Mouse (Mus musculus): ENCODE results near the gene Tmem126a. TPM values are rescaled to one million over a fixed set of nuclear protein-coding genes. Genes with fewer than 3 reads are reported as not detected.

Tmem126a gene
- polyA plus RNA-seq, 1 experiment, result 43.8 TPM

DNA sequence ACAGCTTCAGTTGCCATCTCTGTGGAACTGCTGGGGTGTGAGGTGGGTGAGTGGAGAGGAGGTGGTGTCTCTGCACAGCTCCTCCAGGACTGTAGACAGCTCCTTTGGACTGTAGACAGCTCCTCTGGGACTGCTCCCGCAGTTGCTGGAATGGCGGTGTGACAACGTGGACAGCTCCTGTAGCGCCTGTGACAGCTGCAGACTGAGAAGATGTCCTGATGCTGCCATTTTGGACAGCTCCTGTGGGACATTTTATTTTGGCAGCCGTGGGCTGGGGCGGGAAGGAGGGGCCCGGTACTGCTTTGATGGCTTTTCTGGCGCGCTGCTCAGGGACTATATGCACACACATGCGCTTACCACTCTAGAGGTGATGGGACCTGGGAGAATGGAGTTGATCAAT, 3.3 kb upstream of the Tmem126a start:
- Histone ChIP-seq H3K27me3 (ENCODE audit: control insufficient read depth, insufficient read depth, low read length) (no peaks in the 10 kb centered on the region), H3K4me1 (ENCODE audit: control insufficient read depth, insufficient read depth, low read length) (no peaks in the 10 kb centered on the region), H3K27ac (ENCODE audit: insufficient read depth, low read length) (no peak overlapping the region), H3K4me3 (replicated peaks; ENCODE audit: insufficient read depth, low read depth, low read length) (no peak overlapping the region)
- TF ChIP-seq CTCF (IDR thresholded peaks at IDR 0.05; ENCODE audit: borderline replicate concordance, insufficient read depth, low read depth, low read length) (no peak), POLR2A (IDR thresholded peaks at IDR 0.05; ENCODE audit: borderline replicate concordance, insufficient read depth, low read length) (no peak)
- DNase-seq, result no peak
- 29% methylated on average over 10 of the region's 10 CpGs for WGBS

DNA sequence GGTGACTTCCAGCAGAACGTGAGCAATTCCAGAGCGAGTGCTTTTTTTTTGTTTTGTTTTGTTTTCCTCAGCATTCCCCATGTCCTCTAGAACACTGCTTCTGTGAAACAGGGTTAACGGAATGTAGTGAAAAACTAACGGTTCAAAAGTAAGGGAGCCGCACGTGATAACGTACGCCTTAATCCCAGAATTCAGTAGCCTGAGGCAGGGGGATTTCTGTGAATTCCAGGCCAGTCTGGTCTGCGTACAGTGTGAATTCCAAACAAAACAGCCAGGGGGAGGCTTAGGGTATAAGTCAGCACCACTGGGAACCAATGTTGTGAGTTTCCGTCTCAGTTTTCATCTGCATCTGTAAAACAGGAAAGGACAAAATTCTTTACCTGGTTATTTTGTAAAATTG, 488 bp upstream of the Tmem126a start:
- Histone ChIP-seq H3K4me3 (replicated peaks; ENCODE audit: insufficient read depth, low read depth, low read length) (peak overlapping the region; percentile 75), H3K4me1 (ENCODE audit: control insufficient read depth, insufficient read depth, low read length) (no peaks in the 10 kb centered on the region), H3K27me3 (ENCODE audit: control insufficient read depth, insufficient read depth, low read length) (no peaks in the 10 kb centered on the region), H3K27ac (ENCODE audit: insufficient read depth, low read length) (peak overlapping the region; percentile 80)
- no peak for TF ChIP-seq CTCF (IDR thresholded peaks at IDR 0.05; ENCODE audit: borderline replicate concordance, insufficient read depth, low read depth, low read length)
- no peak for TF ChIP-seq POLR2A (IDR thresholded peaks at IDR 0.05; ENCODE audit: borderline replicate concordance, insufficient read depth, low read length)
- DNase-seq, result peak in 1 of 2 experiments; percentile 37
- WGBS, result 4% methylated on average over 10 of the region's 10 CpGs

DNA sequence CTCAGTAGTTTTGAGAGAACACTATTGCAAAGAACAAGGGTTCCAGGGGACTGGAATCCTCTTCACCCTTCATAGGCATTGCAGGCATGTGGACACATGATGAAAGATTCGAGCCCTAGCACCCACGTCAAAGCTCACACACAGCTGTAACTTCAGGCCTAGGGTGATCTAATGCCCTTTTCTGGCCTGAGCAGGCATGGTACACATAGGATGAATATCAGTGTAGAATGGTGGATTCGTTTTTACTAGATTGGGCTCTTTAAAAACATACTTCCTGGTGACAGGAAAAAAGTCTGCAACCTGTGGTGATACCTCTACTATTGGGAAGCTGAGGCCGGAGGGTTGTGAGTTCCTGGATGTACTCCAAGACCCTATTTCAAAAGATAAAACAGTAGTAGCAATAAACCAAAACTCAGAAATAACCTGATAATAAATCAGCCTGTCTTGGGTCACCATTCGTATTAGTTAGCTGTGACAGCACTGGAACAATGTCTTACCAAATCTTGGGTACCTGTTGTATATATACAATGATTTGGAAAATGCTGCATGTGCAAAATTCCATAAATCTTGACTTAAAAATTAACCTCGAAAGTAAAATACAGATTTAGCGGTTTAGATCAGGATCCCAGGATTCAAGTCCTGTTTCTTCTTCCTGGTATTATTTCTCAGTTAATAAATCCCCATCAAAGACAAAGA, 732 bp downstream of the Tmem126a start:
- TF ChIP-seq CTCF (IDR thresholded peaks at IDR 0.05; ENCODE audit: borderline replicate concordance, insufficient read depth, low read depth, low read length), result no peak
- TF ChIP-seq POLR2A (IDR thresholded peaks at IDR 0.05; ENCODE audit: borderline replicate concordance, insufficient read depth, low read length), result no peak
- Histone ChIP-seq H3K27ac (ENCODE audit: insufficient read depth, low read length) (no peak overlapping the region), H3K4me1 (ENCODE audit: control insufficient read depth, insufficient read depth, low read length) (no peaks in the 10 kb centered on the region), H3K4me3 (replicated peaks; ENCODE audit: insufficient read depth, low read depth, low read length) (peak overlapping the region; percentile 75), H3K27me3 (ENCODE audit: control insufficient read depth, insufficient read depth, low read length) (no peaks in the 10 kb centered on the region)
- 8% methylated on average over 7 of the region's 7 CpGs for WGBS
- peak in 1 of 2 experiments; percentile 16 for DNase-seq

DNA sequence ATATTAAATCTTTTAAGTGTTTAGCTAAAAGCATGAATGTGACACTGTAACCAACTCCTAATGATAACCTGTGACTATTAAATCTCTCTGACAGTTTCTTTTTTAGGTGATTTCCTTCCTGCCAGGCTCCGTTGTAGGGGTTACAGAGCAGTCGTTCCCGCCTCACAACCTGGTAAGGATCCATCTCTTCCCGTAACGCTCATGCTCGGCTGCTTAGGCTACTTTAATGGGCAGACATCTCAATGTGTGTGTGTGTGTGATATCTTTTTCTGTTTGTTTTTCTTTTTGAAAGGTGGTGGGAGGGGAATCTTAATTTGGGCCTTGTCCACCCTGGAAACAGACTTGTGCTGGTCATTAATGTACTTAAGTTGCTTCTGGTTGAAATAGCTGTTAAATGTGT, 12.8 kb downstream of the Tmem126a start:
- Histone ChIP-seq H3K27ac (ENCODE audit: insufficient read depth, low read length) (no peak overlapping the region), H3K4me3 (replicated peaks; ENCODE audit: insufficient read depth, low read depth, low read length) (peak overlapping the region; percentile 60), H3K4me1 (ENCODE audit: control insufficient read depth, insufficient read depth, low read length) (no peaks in the 10 kb centered on the region), H3K27me3 (ENCODE audit: control insufficient read depth, insufficient read depth, low read length) (no peaks in the 10 kb centered on the region)
- TF ChIP-seq CTCF (IDR thresholded peaks at IDR 0.05; ENCODE audit: borderline replicate concordance, insufficient read depth, low read depth, low read length), result no peak
- TF ChIP-seq POLR2A (IDR thresholded peaks at IDR 0.05; ENCODE audit: borderline replicate concordance, insufficient read depth, low read length), result no peak
- WGBS, result under 1% methylated on average over 6 of the region's 6 CpGs
- no peak for DNase-seq

DNA sequence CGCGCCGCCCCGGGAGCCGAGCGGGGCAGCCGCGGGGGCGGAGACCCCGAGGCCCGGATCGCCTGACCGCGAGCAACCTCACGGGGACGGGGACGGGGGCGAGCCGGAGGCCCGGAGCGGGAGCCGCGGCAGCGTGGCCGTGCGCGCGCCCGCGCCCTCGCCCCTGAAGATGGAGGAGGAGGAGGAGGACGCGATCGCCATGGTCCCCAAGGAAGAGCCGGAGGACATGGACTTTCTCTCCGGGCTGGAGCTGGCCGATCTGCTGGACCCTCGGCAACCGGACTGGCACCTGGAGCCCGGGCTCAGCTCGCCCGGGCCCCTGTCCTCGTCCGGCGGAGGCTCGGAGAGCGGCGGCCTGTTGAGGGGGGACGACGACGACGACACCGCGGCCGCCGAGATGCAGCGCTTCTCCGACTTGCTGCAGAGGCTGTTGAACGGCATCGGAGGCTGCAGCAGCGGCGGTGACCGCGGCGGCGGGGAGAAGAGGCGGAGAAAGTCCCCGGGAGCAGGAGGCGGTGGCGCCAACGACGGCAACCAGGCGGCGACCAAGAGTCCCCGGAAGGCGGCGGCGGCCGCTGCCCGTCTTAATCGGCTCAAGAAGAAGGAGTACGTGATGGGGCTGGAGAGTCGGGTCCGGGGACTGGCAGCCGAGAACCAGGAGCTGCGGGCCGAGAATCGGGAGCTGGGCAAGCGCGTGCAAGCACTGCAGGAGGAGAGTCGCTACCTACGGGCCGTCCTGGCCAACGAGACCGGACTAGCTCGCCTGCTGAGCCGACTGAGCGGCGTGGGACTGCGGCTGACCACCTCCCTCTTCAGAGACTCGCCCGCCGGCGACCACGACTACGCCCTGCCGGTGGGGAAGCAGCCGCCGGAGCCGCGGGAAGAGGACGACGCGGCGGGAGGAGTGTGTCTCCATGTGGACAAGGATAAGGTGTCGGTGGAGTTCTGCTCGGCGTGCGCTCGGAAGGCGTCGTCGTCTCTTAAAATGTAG, 13.6 kb downstream of the Tmem126a start:
- DNase-seq, result peak; percentile 80 to 82
- Histone ChIP-seq H3K27me3 (ENCODE audit: control insufficient read depth, insufficient read depth, low read length) (no peaks in the 10 kb centered on the region), H3K4me1 (ENCODE audit: control insufficient read depth, insufficient read depth, low read length) (no peaks in the 10 kb centered on the region), H3K27ac (ENCODE audit: insufficient read depth, low read length) (peak overlapping the region; percentile 82), H3K4me3 (replicated peaks; ENCODE audit: insufficient read depth, low read depth, low read length) (peak overlapping the region; percentile 60)
- no peak for TF ChIP-seq POLR2A (IDR thresholded peaks at IDR 0.05; ENCODE audit: borderline replicate concordance, insufficient read depth, low read length)
- no peak for TF ChIP-seq CTCF (IDR thresholded peaks at IDR 0.05; ENCODE audit: borderline replicate concordance, insufficient read depth, low read depth, low read length)
- WGBS, result under 1% methylated on average over 123 of the region's 123 CpGs

DNA sequence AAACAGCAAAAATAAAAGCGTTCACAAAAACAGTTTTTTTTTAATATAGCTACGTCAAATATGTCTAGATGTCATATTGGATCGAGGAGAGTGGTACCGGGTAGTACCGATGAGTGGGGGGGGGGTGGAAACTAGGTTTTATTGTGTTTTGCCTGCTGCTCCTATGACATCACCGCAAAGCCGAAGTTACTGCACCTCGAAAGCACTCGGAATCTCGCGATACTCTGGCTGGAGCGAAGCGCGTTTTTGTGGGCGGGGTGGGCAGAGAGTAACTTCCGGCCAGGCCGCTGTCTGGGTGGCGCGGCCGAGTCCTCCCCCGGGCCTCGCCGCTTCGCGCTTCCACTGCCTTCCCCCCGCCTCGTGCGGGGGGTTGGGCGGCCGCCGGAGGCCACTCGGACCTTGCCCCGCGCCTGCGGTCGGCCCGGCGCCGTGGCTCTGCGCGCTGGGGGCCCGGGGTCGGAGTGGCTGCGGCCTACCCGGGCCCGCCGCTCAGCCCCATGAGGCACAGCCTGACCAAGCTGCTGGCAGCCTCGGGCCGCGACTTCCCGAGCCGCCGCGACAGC, 14.4 kb downstream of the Tmem126a start, which contains the start of gene Crebzf:
TSS of gene Crebzf (plus strand) at position 212 of the 563 bp plus-strand sequence.
- peak; percentile 95 to 97 for DNase-seq
- 0% methylated on average over 54 of the region's 54 CpGs for WGBS
- peak within 1 kb of the TSS; percentile 60 for H3K4me3 ChIP-seq (replicated peaks; ENCODE audit: insufficient read depth, low read depth, low read length)

DNA sequence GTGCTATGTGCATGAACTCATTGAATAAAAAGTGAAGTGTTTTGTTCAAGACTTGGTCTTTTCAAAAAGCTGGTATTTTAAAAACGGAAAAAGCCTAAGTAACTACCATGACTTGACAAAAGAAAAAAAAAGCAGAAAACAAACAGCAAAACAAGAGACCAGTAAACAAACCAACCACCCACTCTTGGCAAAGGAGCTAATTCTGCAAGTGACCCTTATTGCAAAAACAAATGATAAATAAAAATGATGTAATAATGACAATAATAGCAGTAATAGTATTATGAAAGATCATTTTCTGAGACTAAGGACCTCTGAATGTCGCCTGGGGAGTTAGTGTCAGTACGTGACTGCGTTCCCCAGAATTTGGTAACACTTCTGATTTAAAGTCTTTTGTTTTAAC, 15.0 kb downstream of the Tmem126a start:
- no peaks in the 10 kb centered on the region for H3K27me3 ChIP-seq (ENCODE audit: control insufficient read depth, insufficient read depth, low read length)
- no peak for DNase-seq
- H3K4me1 ChIP-seq (ENCODE audit: control insufficient read depth, insufficient read depth, low read length), result no peaks in the 10 kb centered on the region
- 6% methylated on average over 4 of the region's 4 CpGs for WGBS
- H3K4me3 ChIP-seq (replicated peaks; ENCODE audit: insufficient read depth, low read depth, low read length), result peak overlapping the region; percentile 60
- peak overlapping the region; percentile 27; the same call in 1 of the 2 replicates for H3K27ac ChIP-seq (ENCODE audit: insufficient read depth, low read length)
- TF ChIP-seq CTCF (IDR thresholded peaks at IDR 0.05; ENCODE audit: borderline replicate concordance, insufficient read depth, low read depth, low read length), result no peak
- no peak for TF ChIP-seq POLR2A (IDR thresholded peaks at IDR 0.05; ENCODE audit: borderline replicate concordance, insufficient read depth, low read length)

More for the DNA sequence above, 14.4 kb downstream of the Tmem126a start, which contains the start of gene Crebzf:
- TF ChIP-seq POLR2A (IDR thresholded peaks at IDR 0.05; ENCODE audit: borderline replicate concordance, insufficient read depth, low read length) (peak; percentile 74; the same call in 1 of the 2 replicates), CTCF (IDR thresholded peaks at IDR 0.05; ENCODE audit: borderline replicate concordance, insufficient read depth, low read depth, low read length) (no peak)
- Histone ChIP-seq H3K4me1 (ENCODE audit: control insufficient read depth, insufficient read depth, low read length) (no peaks in the 10 kb centered on the region), H3K27ac (ENCODE audit: insufficient read depth, low read length) (peak within 1 kb of the TSS; percentile 82), H3K27me3 (ENCODE audit: control insufficient read depth, insufficient read depth, low read length) (no peaks in the 10 kb centered on the region)
